Mouse (Mus musculus) kidney, embryonic 14.5 days (tissue): ENCODE measurements at regions not wholly inside any gene's neighbourhood (a gene's known extent, or its start where the extent isn't known, plus 50 kb on each side); places are given as distances from the start of the nearest gene placed in this dataset.

Experiments used
- ATAC-seq: fragments of 200-750 bp; cut with Nextera tagmentation; 2 replicates; pipeline ENCODE4 v1.8.0; 2017; ENCODE audit warnings: moderate number of reproducible peaks, mild to moderate bottlenecking, moderate TSS enrichment, moderate library complexity; ENCODE audit not compliant: low FRiP score, low TSS enrichment
- H3K27ac ChIP-seq: fragments of 300-500 bp; sonication (generic); 2 replicates; pipeline ENCODE4 v1.5.1; 2014; ENCODE audit warnings: low read depth, mild to moderate bottlenecking, low read length, moderate library complexity, mixed read lengths
- H3K27me3 ChIP-seq: fragments of 300-500 bp; sonication (generic); 2 replicates; pipeline ENCODE4 v1.6.1; 2014; ENCODE audit warnings: mild to moderate bottlenecking, low read length; ENCODE audit not compliant: control insufficient read depth, insufficient read depth
- H3K36me3 ChIP-seq: fragments of 300-500 bp; sonication (generic); 2 replicates; pipeline ENCODE4 v1.6.1; 2014; ENCODE audit warnings: low read length, mixed read lengths; ENCODE audit not compliant: control insufficient read depth, insufficient read depth
- H3K4me1 ChIP-seq: fragments of 300-500 bp; sonication (generic); 2 replicates; pipeline ENCODE4 v1.6.1; 2014; ENCODE audit warnings: low read length, mixed read lengths; ENCODE audit not compliant: control insufficient read depth, insufficient read depth
- H3K4me2 ChIP-seq: fragments of 300-500 bp; sonication (generic); replicated peaks from 2 replicates; pipeline ENCODE4 v1.6.1; 2014; ENCODE audit warnings: low read depth, mild to moderate bottlenecking, low read length
- H3K4me3 ChIP-seq: fragments of 300-500 bp; sonication (generic); 2 replicates; pipeline ENCODE4 v1.5.1; 2014; ENCODE audit warnings: mild to moderate bottlenecking, low read length
- H3K9ac ChIP-seq: fragments of 300-500 bp; sonication (generic); 2 replicates; pipeline ENCODE4 v1.6.1; 2014; ENCODE audit warnings: low read depth, mild to moderate bottlenecking, low read length, moderate library complexity
- H3K9me3 ChIP-seq: fragments of 300-500 bp; sonication (generic); 2 replicates; pipeline ENCODE4 v1.6.1; 2016; ENCODE audit warnings: low read length; ENCODE audit not compliant: control insufficient read depth
- WGBS: fragments of 180-500 bp; shearing (Covaris S2); extraction: QIAGEN DNeasy Blood & Tissue Kit; methylation state at CpG from one replicate; pipeline ENCODE4 v1.1.7; 2014; 5-methylcytosine and 5-hydroxymethylcytosine counted together

GRCm38 (mm10) chr12:12446768-12447167 lies 184.8 kb downstream of the Fam49a start:
- H3K27me3 ChIP-seq, result no peaks in the 10 kb centered on the region
- no peak overlapping the region for H3K27ac ChIP-seq
- ATAC-seq, result no peak
- H3K4me2 ChIP-seq, result no peak overlapping the region
- WGBS, result 72% methylated on average over 2 of the region's 2 CpGs
- H3K9ac ChIP-seq, result no peak overlapping the region
- H3K4me1 ChIP-seq, result no peaks in the 10 kb centered on the region
- H3K9me3 ChIP-seq, result no peaks in the 10 kb centered on the region
- no peaks in the 10 kb centered on the region for H3K36me3 ChIP-seq
- no peak overlapping the region for H3K4me3 ChIP-seq

- H3K4me1 ChIP-seq, result no peaks in the 10 kb centered on the region
- WGBS, result 87% methylated on average over 3 of the region's 3 CpGs
- no peak overlapping the region for H3K4me3 ChIP-seq
- no peak for ATAC-seq
- H3K9ac ChIP-seq, result no peak overlapping the region
- no peaks in the 10 kb centered on the region for H3K36me3 ChIP-seq
- no peak overlapping the region for H3K27ac ChIP-seq
- no peaks in the 10 kb centered on the region for H3K27me3 ChIP-seq
- no peaks in the 10 kb centered on the region for H3K9me3 ChIP-seq
- H3K4me2 ChIP-seq, result no peak overlapping the region
Observed at GRCm38 (mm10) chr12:12446281-12446680, 184.3 kb downstream of the Fam49a start.

- Histone ChIP-seq H3K9me3 (no peaks in the 10 kb centered on the region), H3K4me1 (no peaks in the 10 kb centered on the region), H3K36me3 (no peaks in the 10 kb centered on the region), H3K27me3 (no peaks in the 10 kb centered on the region), H3K27ac (no peak overlapping the region), H3K9ac (no peak overlapping the region), H3K4me3 (no peak overlapping the region), H3K4me2 (no peak overlapping the region)
- ATAC-seq, result no peak
- WGBS, result 94% methylated on average over 4 of the region's 4 CpGs
Observed at GRCm38 (mm10) chr12:12442872-12443271, 180.9 kb downstream of the Fam49a start.

- H3K36me3 ChIP-seq, result no peaks in the 10 kb centered on the region
- ATAC-seq, result no peak
- H3K27me3 ChIP-seq, result no peaks in the 10 kb centered on the region
- H3K27ac ChIP-seq, result no peak overlapping the region
- H3K9ac ChIP-seq, result no peak overlapping the region
- no peak overlapping the region for H3K4me2 ChIP-seq
- no peaks in the 10 kb centered on the region for H3K4me1 ChIP-seq
- H3K4me3 ChIP-seq, result no peak overlapping the region
- H3K9me3 ChIP-seq, result no peaks in the 10 kb centered on the region
- 97% methylated on average over 1 of the region's 1 CpGs for WGBS
Observed at GRCm38 (mm10) chr12:12436379-12436778, 174.4 kb downstream of the Fam49a start.

GRCm38 (mm10) chr12:12432597-12432996 lies 170.7 kb downstream of the Fam49a start:
- H3K4me2 ChIP-seq, result no peak overlapping the region
- WGBS, result 68% methylated on average over 1 of the region's 1 CpGs
- H3K4me3 ChIP-seq, result no peak overlapping the region
- no peak overlapping the region for H3K9ac ChIP-seq
- no peak overlapping the region for H3K27ac ChIP-seq
- no peak for ATAC-seq
- no peaks in the 10 kb centered on the region for H3K27me3 ChIP-seq
- H3K36me3 ChIP-seq, result no peaks in the 10 kb centered on the region
- H3K4me1 ChIP-seq, result no peaks in the 10 kb centered on the region
- no peaks in the 10 kb centered on the region for H3K9me3 ChIP-seq
